Mouse (Mus musculus): Measurements from ENCODE around the gene Inpp5k. TPM values are rescaled to one million over a fixed set of nuclear protein-coding genes. Genes with fewer than 3 reads are reported as not detected.

Inpp5k gene
- polyA plus RNA-seq, 2 experiments, result 24.6 to 32.0 TPM

GRCm38 (mm10) chr11:75620136-75620780 is 10.5 kb upstream of the Inpp5k start:
- no peaks in the 10 kb centered on the region for H3K9me3 ChIP-seq (ENCODE audit: control insufficient read depth, low read length)
- H3K27me3 ChIP-seq (ENCODE audit: control insufficient read depth, insufficient read depth, low read length), result no peaks in the 10 kb centered on the region
- DNase-seq (ENCODE audit: low spot score) (no peak), ATAC-seq (ENCODE audit: low FRiP score, low read depth) (no peak)
- no peak overlapping the region for H3K4me3 ChIP-seq (replicated peaks; ENCODE audit: low read length)
- no peaks in the 10 kb centered on the region for H3K4me1 ChIP-seq (ENCODE audit: control insufficient read depth, insufficient read depth, low read length)
- TF ChIP-seq POLR2A (IDR thresholded peaks at IDR 0.05; ENCODE audit: borderline replicate concordance, extremely low read depth, insufficient read depth, insufficient read length), result no peak
- H3K9ac ChIP-seq (ENCODE audit: low read depth, low read length, severe bottlenecking), result no peak overlapping the region
- no peak overlapping the region for H3K4me2 ChIP-seq (replicated peaks; ENCODE audit: low read depth, low read length, severe bottlenecking)
- H3K27ac ChIP-seq (replicated peaks; ENCODE audit: low read depth, low read length), result no peak overlapping the region
- H3K36me3 ChIP-seq (ENCODE audit: control insufficient read depth, insufficient read depth, low read length), result peaks cover 68% of the 10 kb centered on the region
- 90% methylated on average over 12 of the region's 12 CpGs for WGBS

GRCm38 (mm10) chr11:75621426-75621825 is 9.4 kb upstream of the Inpp5k start:
- Histone ChIP-seq H3K4me2 (replicated peaks; ENCODE audit: low read depth, low read length, severe bottlenecking) (no peak overlapping the region), H3K9me3 (ENCODE audit: control insufficient read depth, low read length) (no peaks in the 10 kb centered on the region), H3K4me1 (ENCODE audit: control insufficient read depth, insufficient read depth, low read length) (no peaks in the 10 kb centered on the region), H3K9ac (ENCODE audit: low read depth, low read length, severe bottlenecking) (no peak overlapping the region), H3K27me3 (ENCODE audit: control insufficient read depth, insufficient read depth, low read length) (no peaks in the 10 kb centered on the region), H3K36me3 (ENCODE audit: control insufficient read depth, insufficient read depth, low read length) (peaks cover 76% of the 10 kb centered on the region), H3K27ac (replicated peaks; ENCODE audit: low read depth, low read length) (no peak overlapping the region), H3K4me3 (replicated peaks; ENCODE audit: low read length) (no peak overlapping the region)
- TF ChIP-seq POLR2A (IDR thresholded peaks at IDR 0.05; ENCODE audit: borderline replicate concordance, extremely low read depth, insufficient read depth, insufficient read length), result no peak
- DNase-seq (ENCODE audit: low spot score) (no peak), ATAC-seq (ENCODE audit: low FRiP score, low read depth) (no peak)
- WGBS, result 87% methylated on average over 2 of the region's 2 CpGs

- no peak for ATAC-seq (ENCODE audit: low FRiP score, low read depth)
- H3K4me2 ChIP-seq (replicated peaks; ENCODE audit: low read depth, low read length, severe bottlenecking), result no peak overlapping the region
These were observed 8.0 kb upstream of the Inpp5k start for GRCm38 (mm10) chr11:75622588-75623329.

DNA sequence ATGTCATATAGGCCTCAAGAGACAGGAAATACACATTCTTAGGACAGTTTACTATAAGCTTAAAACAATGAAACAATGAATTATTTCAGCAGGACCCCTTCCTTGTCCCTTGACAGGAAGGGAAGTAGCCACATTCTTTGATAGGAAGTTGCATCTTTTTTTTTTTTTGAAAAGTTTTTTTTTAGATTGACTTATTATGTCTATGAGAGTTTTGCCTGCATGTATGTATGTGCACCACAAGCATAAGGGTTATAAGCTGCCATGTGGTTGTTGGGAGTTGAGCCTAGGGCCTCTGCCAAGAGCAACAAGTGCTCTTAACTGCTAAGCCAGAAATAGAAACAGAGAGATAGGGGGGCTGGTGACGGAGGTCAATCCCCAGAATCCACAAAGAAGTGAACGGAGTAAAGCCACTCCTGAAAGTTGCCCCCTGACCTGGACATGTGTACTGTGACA is 6.7 kb upstream of the Inpp5k start:
- no peaks in the 10 kb centered on the region for H3K9me3 ChIP-seq (ENCODE audit: control insufficient read depth, low read length)
- no peak overlapping the region for H3K4me2 ChIP-seq (replicated peaks; ENCODE audit: low read depth, low read length, severe bottlenecking)
- DNase-seq (ENCODE audit: low spot score) (no peak), ATAC-seq (ENCODE audit: low FRiP score, low read depth) (no peak)
- H3K4me3 ChIP-seq (replicated peaks; ENCODE audit: low read length), result no peak overlapping the region
- 70% methylated on average over 2 of the region's 2 CpGs for WGBS
- H3K27ac ChIP-seq (replicated peaks; ENCODE audit: low read depth, low read length), result no peak overlapping the region
- TF ChIP-seq POLR2A (IDR thresholded peaks at IDR 0.05; ENCODE audit: borderline replicate concordance, extremely low read depth, insufficient read depth, insufficient read length), result no peak
- H3K4me1 ChIP-seq (ENCODE audit: control insufficient read depth, insufficient read depth, low read length), result no peaks in the 10 kb centered on the region
- H3K36me3 ChIP-seq (ENCODE audit: control insufficient read depth, insufficient read depth, low read length), result peaks cover 81% of the 10 kb centered on the region
- no peaks in the 10 kb centered on the region for H3K27me3 ChIP-seq (ENCODE audit: control insufficient read depth, insufficient read depth, low read length)
- H3K9ac ChIP-seq (ENCODE audit: low read depth, low read length, severe bottlenecking), result no peak overlapping the region

More at GRCm38 (mm10) chr11:75622588-75623329, 8.0 kb upstream of the Inpp5k start:
- H3K9ac ChIP-seq (ENCODE audit: low read depth, low read length, severe bottlenecking), result no peak overlapping the region
- no peaks in the 10 kb centered on the region for H3K27me3 ChIP-seq (ENCODE audit: control insufficient read depth, insufficient read depth, low read length)
- no peak for DNase-seq (ENCODE audit: low spot score)
- H3K4me1 ChIP-seq (ENCODE audit: control insufficient read depth, insufficient read depth, low read length), result no peaks in the 10 kb centered on the region
- H3K4me3 ChIP-seq (replicated peaks; ENCODE audit: low read length), result no peak overlapping the region
- no peak overlapping the region for H3K27ac ChIP-seq (replicated peaks; ENCODE audit: low read depth, low read length)
- no peak for TF ChIP-seq POLR2A (IDR thresholded peaks at IDR 0.05; ENCODE audit: borderline replicate concordance, extremely low read depth, insufficient read depth, insufficient read length)
- 94% methylated on average over 2 of the region's 2 CpGs for WGBS
- H3K36me3 ChIP-seq (ENCODE audit: control insufficient read depth, insufficient read depth, low read length), result peaks cover 83% of the 10 kb centered on the region
- no peaks in the 10 kb centered on the region for H3K9me3 ChIP-seq (ENCODE audit: control insufficient read depth, low read length)

GRCm38 (mm10) chr11:75625820-75626219 is 5.0 kb upstream of the Inpp5k start:
- H3K4me3 ChIP-seq (replicated peaks; ENCODE audit: low read length), result no peak overlapping the region
- ATAC-seq (ENCODE audit: low FRiP score, low read depth) (no peak), DNase-seq (ENCODE audit: low spot score) (no peak)
- peaks cover 65% of the 10 kb centered on the region for H3K36me3 ChIP-seq (ENCODE audit: control insufficient read depth, insufficient read depth, low read length)
- no peaks in the 10 kb centered on the region for H3K27me3 ChIP-seq (ENCODE audit: control insufficient read depth, insufficient read depth, low read length)
- no peak for TF ChIP-seq POLR2A (IDR thresholded peaks at IDR 0.05; ENCODE audit: borderline replicate concordance, extremely low read depth, insufficient read depth, insufficient read length)
- H3K9me3 ChIP-seq (ENCODE audit: control insufficient read depth, low read length), result no peaks in the 10 kb centered on the region
- WGBS, result 91% methylated on average over 4 of the region's 4 CpGs
- no peak overlapping the region for H3K27ac ChIP-seq (replicated peaks; ENCODE audit: low read depth, low read length)
- H3K4me1 ChIP-seq (ENCODE audit: control insufficient read depth, insufficient read depth, low read length), result 0 out of 2 replicates have a peak, but pooled peaks cover 5% of the 10 kb centered on the region
- H3K4me2 ChIP-seq (replicated peaks; ENCODE audit: low read depth, low read length, severe bottlenecking), result no peak overlapping the region
- no peak overlapping the region for H3K9ac ChIP-seq (ENCODE audit: low read depth, low read length, severe bottlenecking)

All from limb, embryonic 14.5 days (tissue).